Mouse (Mus musculus): ENCODE results near the gene Dbi. TPM values are rescaled to one million over a fixed set of nuclear protein-coding genes. Genes with fewer than 3 reads are reported as not detected.

The Dbi gene
- total RNA-seq, 2 experiments from 2014 or later, result 379 to 438 TPM

Other genes starting within 250 kb of the Dbi start
- gene Tmem177, start 207.9 kb downstream of the Dbi start, total RNA-seq (2015), result 1.6 and 2.1 TPM in 2 replicates
- 1.3 and 1.7 TPM in 2 replicates for gene Tmem177, start 207.9 kb downstream of the Dbi start, total RNA-seq (2017)
- not detected in 2 replicates for gene Cfap221, start 123.8 kb downstream of the Dbi start, total RNA-seq (2015)
- gene Cfap221, start 123.8 kb downstream of the Dbi start, total RNA-seq (2017), result not detected in 2 replicates
- gene Sctr, start 114.2 kb downstream of the Dbi start, total RNA-seq (2015), result not detected in 2 replicates
- gene Sctr, start 114.2 kb downstream of the Dbi start, total RNA-seq (2017), result not detected in 2 replicates
- gene Tmem37, start 47.0 kb downstream of the Dbi start, total RNA-seq (2015), result 1.0 TPM in 1 of 2 replicates, not detected in the other
- not detected in 2 replicates for gene Tmem37, start 47.0 kb downstream of the Dbi start, total RNA-seq (2017)
- gene 3110009E18Rik, start 109 bp upstream of the Dbi start, total RNA-seq (2015), result 6.0 and 11.7 TPM in 2 replicates
- gene 3110009E18Rik, start 109 bp upstream of the Dbi start, total RNA-seq (2017), result 8.3 and 10.8 TPM in 2 replicates
- 16.8 and 17.5 TPM in 2 replicates for gene Steap3, start 151.6 kb upstream of the Dbi start, total RNA-seq (2015)
- gene Steap3, start 151.6 kb upstream of the Dbi start, total RNA-seq (2017), result 4.8 and 6.9 TPM in 2 replicates
- gene C1ql2, start 219.5 kb upstream of the Dbi start, total RNA-seq (2015), result not detected in 2 replicates
- gene C1ql2, start 219.5 kb upstream of the Dbi start, total RNA-seq (2017), result not detected in 2 replicates